Mouse (Mus musculus): ENCODE data around the gene Pprc1. TPM values are rescaled to one million over a fixed set of nuclear protein-coding genes. Genes with fewer than 3 reads are reported as not detected.
A peak's percentile ranks its signal among the peaks of the same experiment; 100 is the strongest.

Pprc1 gene
- polyA plus RNA-seq, 1 experiment from 2014 or later: 41.8 TPM

DNA sequence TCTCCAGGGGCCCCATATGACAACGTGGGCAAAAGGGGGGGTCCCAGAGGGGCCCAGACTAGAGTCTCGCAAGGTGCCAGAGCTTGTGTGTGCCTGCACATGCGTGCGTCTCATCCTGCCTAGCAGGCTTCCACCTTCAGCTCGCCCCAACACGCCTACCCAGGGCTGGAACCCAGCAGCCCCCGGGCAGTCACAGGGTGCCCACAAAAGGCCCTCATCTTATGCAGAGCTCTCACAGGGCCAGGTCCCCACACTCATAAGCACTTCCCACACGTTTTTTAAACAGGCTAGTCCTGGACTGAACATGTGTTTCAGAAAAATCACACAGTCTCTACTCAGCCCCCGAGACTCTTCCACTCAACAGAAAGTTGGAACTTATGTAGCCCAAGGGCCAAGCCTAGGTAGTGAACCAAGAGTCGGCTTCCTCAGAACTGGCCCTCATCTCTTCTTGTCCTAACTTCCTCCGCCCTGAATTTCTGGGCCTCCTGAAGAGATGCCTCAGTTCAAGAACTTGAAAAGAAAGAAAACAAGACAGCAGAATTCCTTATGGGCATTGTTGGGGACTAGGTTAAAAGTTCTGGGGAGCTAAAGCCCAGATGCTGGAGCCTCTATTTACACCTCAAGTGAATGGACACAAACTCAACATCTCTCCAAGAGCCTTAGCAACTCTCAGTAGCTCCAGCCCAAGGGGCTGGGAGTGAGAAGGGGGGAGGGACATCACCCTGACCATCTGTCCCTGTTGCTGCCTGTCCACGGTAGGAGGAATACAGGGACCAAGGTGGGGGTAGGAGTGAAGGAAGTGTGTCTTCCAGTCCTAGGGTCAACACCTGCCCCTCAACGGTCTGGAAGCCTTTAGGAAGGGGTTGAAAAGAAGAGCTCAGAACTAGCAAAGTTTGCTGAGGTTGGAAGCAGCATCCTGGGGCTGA is 6.5 kb upstream of the Pprc1 start:
- Histone ChIP-seq H3K27ac (replicated peaks) (peak overlapping the region; percentile 98), H3K27me3 (ENCODE audit: low read depth, poor library complexity, severe bottlenecking) (no peaks in the 10 kb centered on the region), H3K9me3 (replicated peaks) (no peaks in the 10 kb centered on the region), H3K36me3 (peaks cover 40% of the 10 kb centered on the region), H3K4me1 (peaks cover 68% of the 10 kb centered on the region), H3K4me3 (peak overlapping the region; percentile 98)
- 24% methylated on average over 13 of the region's 13 CpGs for WGBS
- DNase-seq (ENCODE audit: low spot score): no peak

DNA sequence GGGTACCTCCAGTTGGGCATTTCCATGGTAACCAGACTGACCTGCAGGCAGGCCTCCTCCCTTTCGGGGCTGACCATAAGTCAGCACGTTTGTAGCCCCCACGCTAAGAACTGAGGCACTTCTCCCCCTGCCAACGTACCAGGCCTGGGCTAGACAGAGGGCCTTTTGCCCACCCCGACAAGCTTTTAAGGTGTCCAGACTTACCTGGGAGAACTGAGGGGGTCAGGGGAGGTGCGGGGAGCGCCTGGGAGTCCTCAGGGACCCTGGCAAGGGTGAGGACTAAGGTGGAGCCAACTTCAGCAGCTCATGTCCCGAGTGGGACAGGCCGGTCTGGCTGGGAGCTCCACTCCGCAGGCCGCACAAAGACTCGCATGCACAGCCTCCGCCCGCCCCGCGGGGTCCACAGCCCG is 5.8 kb upstream of the Pprc1 start:
- WGBS: 0% methylated on average over 17 of the region's 17 CpGs
- Histone ChIP-seq H3K4me3 (peak overlapping the region; percentile 98), H3K27ac (replicated peaks) (peak overlapping the region; percentile 98), H3K27me3 (ENCODE audit: low read depth, poor library complexity, severe bottlenecking) (no peaks in the 10 kb centered on the region), H3K4me1 (peaks cover 75% of the 10 kb centered on the region), H3K36me3 (peaks cover 33% of the 10 kb centered on the region), H3K9me3 (replicated peaks) (no peaks in the 10 kb centered on the region)
- DNase-seq (ENCODE audit: low spot score): peak; percentile 61

DNA sequence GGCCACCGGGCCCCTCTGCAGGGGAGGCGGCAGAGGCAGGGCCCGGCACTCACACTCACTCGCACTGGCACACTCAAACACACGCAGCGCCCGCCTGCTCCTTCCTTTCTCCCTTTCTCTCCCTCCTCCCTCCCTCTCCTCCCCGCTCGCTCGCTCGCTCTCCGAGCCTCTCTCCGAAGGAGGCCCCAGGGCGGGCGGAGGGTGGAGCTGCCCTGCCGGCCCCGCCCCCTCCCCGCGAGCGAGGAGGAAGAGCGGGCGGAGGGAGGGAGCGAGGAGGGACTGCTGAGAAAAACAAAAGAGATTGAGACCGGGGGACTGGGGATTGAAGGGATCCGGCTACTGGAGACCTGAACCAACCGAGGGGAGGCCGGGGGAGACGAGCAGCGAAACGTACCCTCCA is 5.2 kb upstream of the Pprc1 start:
- 1% methylated on average over 28 of the region's 30 CpGs for WGBS
- Histone ChIP-seq H3K4me3 (peak overlapping the region; percentile 98), H3K4me1 (peaks cover 81% of the 10 kb centered on the region), H3K36me3 (peaks cover 27% of the 10 kb centered on the region), H3K27me3 (ENCODE audit: low read depth, poor library complexity, severe bottlenecking) (no peaks in the 10 kb centered on the region), H3K9me3 (replicated peaks) (no peaks in the 10 kb centered on the region), H3K27ac (replicated peaks) (peak overlapping the region; percentile 98)
- DNase-seq (ENCODE audit: low spot score): peak; percentile 93

DNA sequence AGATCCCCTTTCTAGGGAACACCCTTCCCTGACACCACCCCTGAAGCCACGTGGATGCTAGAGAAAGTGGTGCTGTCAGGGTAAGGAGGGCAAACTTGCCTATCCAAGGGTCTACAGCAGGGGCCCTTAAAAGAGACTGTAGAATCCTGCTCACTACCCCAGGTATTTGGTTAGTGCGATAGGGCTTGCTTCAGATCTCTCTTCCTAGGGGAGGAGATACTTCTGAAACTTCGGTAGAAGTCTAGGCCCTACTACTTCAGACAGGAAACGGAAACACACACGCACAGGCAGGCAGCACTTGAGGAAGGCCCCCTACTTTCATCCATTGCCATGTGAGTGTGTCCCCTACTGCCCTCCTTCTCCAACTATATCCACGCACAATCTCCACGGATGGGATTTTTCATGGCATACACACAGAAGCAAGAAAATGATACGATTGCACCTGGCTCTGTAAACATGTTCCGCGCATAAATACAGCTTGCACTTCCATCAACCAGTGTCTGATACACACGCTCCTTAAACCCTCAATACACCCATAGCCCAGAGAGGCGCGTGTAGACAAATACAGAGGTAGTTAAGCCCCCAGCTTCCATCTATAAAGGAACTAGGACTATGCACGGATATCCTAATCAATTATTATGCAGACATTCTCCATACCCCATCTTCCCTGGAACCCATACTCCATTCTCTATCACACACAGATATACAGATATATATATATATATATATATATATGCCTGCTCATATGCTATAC is 4.4 kb upstream of the Pprc1 start:
- Histone ChIP-seq H3K4me1 (peaks cover 83% of the 10 kb centered on the region), H3K27ac (replicated peaks) (peak overlapping the region; percentile 98), H3K27me3 (ENCODE audit: low read depth, poor library complexity, severe bottlenecking) (no peaks in the 10 kb centered on the region), H3K4me3 (peak overlapping the region; percentile 98), H3K36me3 (peaks cover 19% of the 10 kb centered on the region), H3K9me3 (replicated peaks) (no peaks in the 10 kb centered on the region)
- WGBS: 39% methylated on average over 14 of the region's 14 CpGs
- no peak for DNase-seq (ENCODE audit: low spot score)

DNA sequence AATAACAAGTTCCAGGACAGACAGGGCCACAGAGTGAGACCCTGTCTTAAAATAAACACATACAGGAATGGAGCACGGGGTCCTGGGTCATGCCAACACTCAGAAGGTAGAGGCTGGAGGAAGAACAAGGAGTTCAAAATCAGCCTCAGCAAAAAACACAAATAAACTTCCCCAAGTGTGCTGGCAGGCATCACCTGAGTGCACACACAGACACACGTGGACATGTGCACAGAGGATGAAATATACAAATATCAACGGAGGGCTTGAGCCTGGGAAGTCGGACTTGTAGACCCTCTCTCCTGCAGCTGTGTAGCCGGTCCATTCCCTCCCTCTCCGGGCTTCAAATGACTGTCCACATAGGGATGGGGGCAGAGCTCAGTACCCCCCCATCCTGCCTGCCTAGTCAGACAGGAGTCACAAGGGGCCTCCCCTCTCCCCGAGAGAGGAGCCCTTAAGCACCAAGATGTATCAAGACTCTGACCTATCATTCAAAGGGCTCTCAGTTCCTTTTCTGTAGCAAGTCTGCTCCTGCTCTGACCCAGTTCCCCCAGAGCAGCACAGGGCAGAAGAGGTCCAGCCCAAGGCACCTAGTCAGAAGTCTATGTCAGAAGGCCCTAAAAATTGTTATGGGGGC is 3.3 kb upstream of the Pprc1 start:
- no peak for DNase-seq (ENCODE audit: low spot score)
- Histone ChIP-seq H3K9me3 (replicated peaks) (no peaks in the 10 kb centered on the region), H3K27ac (replicated peaks) (peak overlapping the region; percentile 96), H3K4me3 (peak overlapping the region; percentile 92), H3K27me3 (ENCODE audit: low read depth, poor library complexity, severe bottlenecking) (no peaks in the 10 kb centered on the region), H3K4me1 (peaks cover 88% of the 10 kb centered on the region), H3K36me3 (peaks cover 8% of the 10 kb centered on the region)
- WGBS: 24% methylated on average over 7 of the region's 7 CpGs

DNA sequence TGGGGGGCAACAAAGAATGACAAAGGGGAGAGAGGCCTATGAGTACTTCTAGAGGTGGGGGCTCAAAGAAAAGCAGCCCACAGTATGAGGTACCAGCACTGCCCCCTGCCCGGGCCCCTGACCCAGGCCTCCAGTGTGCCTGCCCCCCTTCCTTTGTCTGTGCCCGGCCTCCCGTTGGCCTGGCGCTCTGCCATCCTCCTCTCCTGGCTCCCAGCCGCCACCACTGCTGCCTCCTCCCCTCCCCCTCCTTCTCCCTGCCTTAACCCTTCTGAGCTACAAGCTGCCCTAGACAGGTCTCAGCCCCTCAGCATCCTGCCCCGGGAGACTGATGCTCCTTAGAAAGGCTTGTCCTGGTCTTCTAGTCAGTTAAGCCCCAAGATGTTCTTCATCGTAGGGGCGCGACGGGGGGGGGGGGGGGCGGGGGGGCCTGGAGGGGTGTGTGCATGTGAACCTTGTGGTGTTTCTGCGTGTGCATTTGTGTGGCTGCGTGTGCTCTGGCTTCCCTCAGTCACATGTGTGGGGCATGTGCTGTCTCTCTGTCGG is 2.7 kb upstream of the Pprc1 start:
- Histone ChIP-seq H3K27me3 (ENCODE audit: low read depth, poor library complexity, severe bottlenecking) (no peaks in the 10 kb centered on the region), H3K27ac (replicated peaks) (peak overlapping the region; percentile 96), H3K9me3 (replicated peaks) (no peaks in the 10 kb centered on the region), H3K36me3 (peaks cover 2% of the 10 kb centered on the region), H3K4me3 (peak overlapping the region; percentile 92), H3K4me1 (peaks cover 88% of the 10 kb centered on the region)
- WGBS: under 1% methylated on average over 13 of the region's 14 CpGs
- DNase-seq (ENCODE audit: low spot score): peak; percentile 80

DNA sequence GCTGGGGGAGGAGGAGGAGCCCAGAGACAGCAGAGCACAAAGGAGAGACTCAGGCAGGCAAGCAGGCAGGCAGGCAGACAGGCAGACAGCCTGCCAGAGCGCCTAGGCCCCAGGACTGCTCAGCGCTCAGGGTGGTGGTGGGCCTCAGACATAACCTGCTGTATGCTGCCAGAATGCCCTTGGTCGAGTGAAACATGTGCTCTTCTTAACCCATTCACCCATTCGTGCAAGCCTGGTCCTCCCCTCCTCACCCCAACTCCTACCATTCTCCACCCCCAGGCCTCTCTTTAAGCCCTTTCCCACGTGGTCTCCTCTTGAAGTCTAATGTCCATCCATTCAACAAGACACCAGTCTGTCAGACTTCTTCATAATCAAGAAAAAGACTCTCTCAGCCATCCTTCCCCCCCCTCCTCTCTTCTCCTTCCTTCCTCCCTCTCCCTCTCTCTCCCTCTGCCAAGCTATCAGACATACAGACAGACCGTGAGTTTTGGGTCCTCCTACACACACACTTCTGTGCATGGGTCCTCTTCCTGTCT is 2.1 kb upstream of the Pprc1 start:
- Histone ChIP-seq H3K27ac (replicated peaks) (peak overlapping the region; percentile 96), H3K36me3 (no peaks in the 10 kb centered on the region), H3K27me3 (ENCODE audit: low read depth, poor library complexity, severe bottlenecking) (no peaks in the 10 kb centered on the region), H3K4me1 (peaks cover 84% of the 10 kb centered on the region), H3K9me3 (replicated peaks) (no peaks in the 10 kb centered on the region), H3K4me3 (peak overlapping the region; percentile 92)
- DNase-seq (ENCODE audit: low spot score): peak; percentile 74
- WGBS: 10% methylated on average over 6 of the region's 6 CpGs

DNA sequence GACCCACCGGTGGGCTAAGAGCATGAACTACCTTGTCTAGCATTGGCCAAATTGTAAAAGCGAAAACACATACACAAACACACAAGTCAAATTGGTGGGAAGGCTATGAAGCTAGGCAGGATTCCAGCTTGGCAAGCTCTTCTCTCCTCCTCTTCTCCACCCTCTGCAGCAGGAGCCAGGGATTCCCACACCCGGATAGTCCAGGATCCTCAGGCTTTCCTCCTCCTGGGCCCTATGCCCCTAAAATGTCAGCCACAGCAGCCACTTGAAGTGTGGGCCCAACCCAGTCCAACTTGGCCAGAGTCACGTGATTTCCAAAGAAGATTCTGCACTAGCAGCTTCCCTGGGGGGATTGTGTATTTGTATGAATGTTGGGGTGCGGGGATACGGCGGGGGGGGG is 1.3 kb upstream of the Pprc1 start:
- H3K4me3 ChIP-seq: peak overlapping the region; percentile 92
- DNase-seq (ENCODE audit: low spot score): no peak
- H3K36me3 ChIP-seq: no peaks in the 10 kb centered on the region
- peaks cover 76% of the 10 kb centered on the region for H3K4me1 ChIP-seq
- H3K27me3 ChIP-seq (ENCODE audit: low read depth, poor library complexity, severe bottlenecking): no peaks in the 10 kb centered on the region
- H3K9me3 ChIP-seq (replicated peaks): no peaks in the 10 kb centered on the region
- WGBS: 74% methylated on average over 7 of the region's 7 CpGs
- peak overlapping the region; percentile 96 for H3K27ac ChIP-seq (replicated peaks)

DNA sequence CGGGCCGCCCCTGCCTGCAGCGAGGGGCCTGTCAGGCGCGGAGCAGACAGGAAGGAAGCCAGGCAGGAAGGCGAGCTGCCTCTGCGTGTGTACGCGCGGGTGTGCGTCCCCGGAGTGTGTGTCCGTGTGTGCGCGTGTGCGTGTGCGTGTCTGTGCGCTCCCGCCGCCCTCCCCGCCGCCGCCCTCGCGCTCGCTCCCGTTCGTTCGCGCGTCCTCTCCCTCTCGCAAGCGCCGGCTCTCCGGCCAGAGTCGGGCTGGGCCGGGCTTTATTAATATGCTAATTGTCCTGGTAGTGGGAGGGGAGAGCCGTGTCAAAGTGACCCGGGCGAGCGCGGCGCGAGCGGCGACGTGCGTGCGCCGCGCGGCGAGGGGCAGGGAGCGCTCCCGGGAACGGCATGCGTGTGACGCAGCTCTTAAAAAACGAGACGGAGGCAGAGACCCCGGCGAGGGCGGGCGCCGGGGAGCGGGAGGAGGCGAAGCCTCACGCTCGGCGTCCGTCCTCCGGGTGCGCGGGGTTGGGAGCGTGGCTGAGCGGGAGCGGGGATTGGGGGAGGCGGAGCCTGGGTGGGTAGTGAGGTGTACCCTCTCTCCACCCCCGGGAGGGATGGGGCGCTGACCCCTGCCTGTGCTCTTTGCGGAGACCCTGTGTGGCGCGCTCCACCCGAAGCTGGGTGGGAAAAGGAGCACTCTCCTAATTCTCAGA is 458 bp downstream of the Pprc1 start, which contains the start of gene Ldb1:
Ldb1 (minus strand) TSS at position 222 of the 703 bp plus-strand sequence.
- Histone ChIP-seq H3K36me3 (no peaks in the 10 kb centered on the region), H3K4me1 (peaks cover 64% of the 10 kb centered on the region), H3K27ac (replicated peaks) (peak within 1 kb of the TSS; percentile 96), H3K27me3 (ENCODE audit: low read depth, poor library complexity, severe bottlenecking) (no peaks in the 10 kb centered on the region), H3K4me3 (peak within 1 kb of the TSS; percentile 92), H3K9me3 (replicated peaks) (no peaks in the 10 kb centered on the region)
- WGBS: under 1% methylated on average over 79 of the region's 84 CpGs
- peak; percentile 91 for DNase-seq (ENCODE audit: low spot score)

DNA sequence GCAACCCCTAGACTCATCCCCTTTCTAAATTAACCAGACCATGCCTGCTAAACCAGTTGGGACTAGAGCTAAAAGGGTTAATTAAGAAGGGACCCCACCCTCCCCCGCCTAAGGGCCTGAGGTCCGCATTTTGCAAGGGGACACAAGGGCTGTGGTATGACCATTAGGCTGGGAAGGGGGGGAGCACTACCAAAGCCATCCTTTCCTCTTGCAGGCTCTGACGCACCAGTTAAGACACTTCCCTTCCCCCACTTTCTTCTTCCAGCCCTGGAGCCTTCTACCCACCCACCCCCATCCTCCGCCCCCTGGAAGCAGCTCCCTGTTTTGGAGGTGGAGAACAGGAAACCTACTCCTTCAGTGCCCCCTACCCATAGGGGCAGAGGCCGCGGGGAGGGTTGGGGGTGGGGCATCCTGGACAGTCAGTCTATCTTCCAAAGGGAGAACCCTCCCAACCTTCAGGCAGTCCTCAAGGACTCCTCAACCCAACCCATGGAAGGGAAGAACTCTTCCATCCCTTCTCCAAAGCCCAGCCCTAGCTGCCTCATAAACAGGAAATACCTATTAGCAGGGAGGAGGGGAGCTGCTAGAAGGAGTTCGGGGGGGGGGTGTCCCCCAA is 1.1 kb downstream of the Pprc1 start:
- WGBS: under 1% methylated on average over 7 of the region's 7 CpGs

DNA sequence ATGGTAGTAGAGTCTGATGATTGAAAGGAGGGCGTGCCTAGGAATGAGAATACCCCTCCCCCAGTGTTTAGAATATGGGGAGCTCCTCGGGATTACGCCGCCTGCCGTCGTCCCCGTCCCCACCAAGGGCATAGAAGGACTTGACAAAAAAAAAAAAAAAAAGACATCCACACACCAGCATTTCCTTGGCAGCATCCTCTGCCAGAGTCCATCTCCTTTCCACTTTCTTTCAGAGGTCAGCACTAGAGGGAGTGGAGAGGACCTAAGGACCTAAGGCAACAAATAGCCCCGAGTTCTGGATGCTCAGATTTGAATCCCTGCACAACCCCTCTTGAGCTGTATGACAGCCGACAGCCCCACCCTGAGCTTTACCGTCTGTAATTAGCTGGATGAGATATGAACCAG is 1.9 kb downstream of the Pprc1 start:
- Histone ChIP-seq H3K4me3 (no peak overlapping the region), H3K4me1 (peaks cover 49% of the 10 kb centered on the region), H3K27ac (replicated peaks) (peak overlapping the region; percentile 96; the same call in 1 of the 2 replicates), H3K27me3 (ENCODE audit: low read depth, poor library complexity, severe bottlenecking) (no peaks in the 10 kb centered on the region), H3K36me3 (no peaks in the 10 kb centered on the region), H3K9me3 (replicated peaks) (no peaks in the 10 kb centered on the region)
- DNase-seq (ENCODE audit: low spot score): no peak
- 6% methylated on average over 10 of the region's 10 CpGs for WGBS

More for the DNA sequence above, 1.1 kb downstream of the Pprc1 start:
- Histone ChIP-seq H3K4me3 (peak overlapping the region; percentile 92), H3K27me3 (ENCODE audit: low read depth, poor library complexity, severe bottlenecking) (no peaks in the 10 kb centered on the region), H3K27ac (replicated peaks) (peak overlapping the region; percentile 96), H3K36me3 (no peaks in the 10 kb centered on the region), H3K4me1 (peaks cover 58% of the 10 kb centered on the region), H3K9me3 (replicated peaks) (no peaks in the 10 kb centered on the region)
- peak; percentile 56 for DNase-seq (ENCODE audit: low spot score)
